Mouse (Mus musculus) liver, embryonic 15.5 days (tissue): ENCODE results near the gene Zfp467. TPM values are rescaled to one million over a fixed set of nuclear protein-coding genes. Genes with fewer than 3 reads are reported as not detected.

Experiments
- ATAC-seq: fragments of 200-750 bp; cut with Nextera tagmentation; 2 replicates; pipeline ENCODE4 v1.8.0; 2017; ENCODE audit warnings: moderate number of reproducible peaks, mild to moderate bottlenecking, moderate library complexity; ENCODE audit not compliant: insufficient read depth
- H3K27ac ChIP-seq: fragments of 300-500 bp; sonication (generic); replicated peaks from 2 replicates; pipeline ENCODE4 v1.5.1; 2015; ENCODE audit warnings: mild to moderate bottlenecking, inconsistent platforms
- H3K27me3 ChIP-seq: fragments of 300-500 bp; sonication (generic); 2 replicates; pipeline ENCODE4 v1.6.1; 2015; ENCODE audit warnings: mild to moderate bottlenecking, inconsistent platforms
- H3K36me3 ChIP-seq: fragments of 300-500 bp; sonication (generic); replicated peaks from 2 replicates; pipeline ENCODE4 v1.6.1; 2015; ENCODE audit warnings: moderate library complexity, mild to moderate bottlenecking, inconsistent platforms
- H3K4me1 ChIP-seq: fragments of 300-500 bp; sonication (generic); replicated peaks from 2 replicates; pipeline ENCODE4 v1.6.1; 2015; ENCODE audit warnings: inconsistent platforms
- H3K4me2 ChIP-seq: fragments of 300-500 bp; sonication (generic); 2 replicates; pipeline ENCODE4 v1.6.1; 2015; ENCODE audit warnings: moderate library complexity, mild to moderate bottlenecking, inconsistent platforms
- H3K4me3 ChIP-seq: fragments of 300-500 bp; sonication (generic); replicated peaks from 2 replicates; pipeline ENCODE4 v1.5.1; 2015; ENCODE audit warnings: mild to moderate bottlenecking, inconsistent platforms
- H3K9ac ChIP-seq: fragments of 300-500 bp; sonication (generic); 2 replicates; pipeline ENCODE4 v1.6.1; 2015; ENCODE audit warnings: moderate library complexity, mild to moderate bottlenecking, inconsistent platforms
- H3K9me3 ChIP-seq: fragments of 300-500 bp; sonication (generic); replicated peaks from 2 replicates; pipeline ENCODE4 v1.6.1; 2016; ENCODE audit warnings: inconsistent platforms
- WGBS: fragments of 180-500 bp; shearing (Covaris S2); methylation state at CpG from one replicate; pipeline ENCODE4 v1.1.7; 2015; ENCODE audit warnings: mixed read lengths; ENCODE audit not compliant: insufficient replicate concordance; 5-methylcytosine and 5-hydroxymethylcytosine counted together
- polyA plus RNA-seq: library from polyadenylated mRNA; unstranded; fragments of >200 nt; fragmentation: Nextera tagmentation; extraction: Ambion mirVana; gene quantifications from 2 replicates; pipeline ENCODE4 v1.2.1, GENCODE M21; 2015

Zfp467 gene
- polyA plus RNA-seq, 1 experiment from 2014 or later, result 2.7 TPM

DNA sequence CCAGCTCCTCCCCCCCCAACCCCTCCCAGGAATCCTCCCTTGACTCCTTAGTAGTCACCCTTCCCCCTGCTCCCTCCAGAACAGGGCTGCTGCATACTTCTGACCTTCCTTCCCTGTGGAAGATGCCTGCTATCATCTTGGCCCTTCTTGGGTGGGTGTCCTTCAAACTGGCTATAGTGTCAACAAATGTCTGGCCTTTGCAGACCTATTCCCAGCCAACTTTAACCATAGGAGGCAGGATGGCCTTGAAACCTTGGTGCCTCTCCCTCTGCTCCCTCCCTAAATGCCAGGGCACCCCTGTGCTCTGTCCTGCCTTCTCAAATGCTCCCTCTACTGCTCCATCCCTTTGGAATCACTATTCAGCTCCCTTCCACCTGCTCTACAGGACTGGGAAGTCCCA lies 6.0 kb downstream of the Zfp467 start:
- no peak overlapping the region for H3K4me2 ChIP-seq
- peaks cover 18% of the 10 kb centered on the region for H3K27me3 ChIP-seq
- H3K4me1 ChIP-seq, result no peaks in the 10 kb centered on the region; the same call in 1 of the 2 replicates
- H3K4me3 ChIP-seq, result no peak overlapping the region
- H3K9me3 ChIP-seq, result no peaks in the 10 kb centered on the region
- peaks cover 27% of the 10 kb centered on the region; the same call in 1 of the 2 replicates for H3K36me3 ChIP-seq
- H3K27ac ChIP-seq, result no peak overlapping the region
- ATAC-seq, result no peak
- no peak overlapping the region for H3K9ac ChIP-seq

DNA sequence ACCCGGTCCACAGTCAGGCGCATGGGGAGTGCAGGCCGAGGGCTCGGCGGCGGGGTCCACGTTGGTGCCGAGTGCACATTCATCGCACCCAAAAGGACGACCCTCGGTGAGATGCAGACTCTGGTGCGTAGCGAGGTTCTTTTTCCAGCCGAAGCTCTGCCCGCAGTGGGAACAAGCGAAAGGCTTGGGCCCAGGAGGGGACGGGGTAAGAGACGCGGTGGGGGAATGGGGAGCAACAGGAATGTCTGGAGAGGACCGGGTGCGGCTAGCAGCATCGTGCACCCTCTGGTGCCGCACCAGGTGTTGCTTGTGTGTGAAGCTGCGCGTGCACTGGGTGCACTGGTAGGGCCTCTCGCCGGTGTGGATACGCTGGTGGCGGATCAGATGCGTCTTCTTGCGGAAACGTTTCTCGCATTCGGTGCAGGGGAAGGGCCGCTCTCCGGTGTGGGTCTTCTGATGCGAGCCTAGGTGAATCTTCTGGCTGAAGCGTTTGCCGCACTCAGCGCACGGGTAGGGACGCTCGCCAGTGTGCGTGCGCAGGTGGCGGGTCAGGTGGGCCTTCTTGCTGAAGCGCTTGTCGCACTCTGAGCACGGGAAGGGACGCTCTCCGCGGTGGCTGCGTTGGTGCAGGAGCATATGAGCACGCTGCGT lies 7.0 kb downstream of the Zfp467 start:
- Histone ChIP-seq H3K27me3 (peaks cover 8% of the 10 kb centered on the region), H3K9ac (no peak overlapping the region), H3K27ac (no peak overlapping the region), H3K4me1 (peaks cover under 1% of the 10 kb centered on the region), H3K9me3 (no peaks in the 10 kb centered on the region), H3K4me2 (no peak overlapping the region), H3K4me3 (no peak overlapping the region), H3K36me3 (peaks cover 27% of the 10 kb centered on the region; the same call in 1 of the 2 replicates)
- ATAC-seq, result no peak
- 72% methylated on average over 55 of the region's 55 CpGs for WGBS

GRCm38 (mm10) chr6:48437679-48438376 lies 7.8 kb downstream of the Zfp467 start:
- Histone ChIP-seq H3K27ac (no peak overlapping the region), H3K9me3 (no peaks in the 10 kb centered on the region), H3K4me1 (peaks cover 8% of the 10 kb centered on the region), H3K9ac (no peak overlapping the region), H3K4me3 (no peak overlapping the region), H3K36me3 (peaks cover 27% of the 10 kb centered on the region; the same call in 1 of the 2 replicates), H3K27me3 (peaks cover 7% of the 10 kb centered on the region), H3K4me2 (no peak overlapping the region)
- 80% methylated on average over 35 of the region's 35 CpGs for WGBS
- ATAC-seq, result no peak

- 53% methylated on average over 5 of the region's 5 CpGs for WGBS
- Histone ChIP-seq H3K4me2 (no peak overlapping the region), H3K9ac (no peak overlapping the region), H3K9me3 (no peaks in the 10 kb centered on the region), H3K27me3 (peaks cover 7% of the 10 kb centered on the region), H3K4me1 (peaks cover 8% of the 10 kb centered on the region), H3K36me3 (peaks cover 11% of the 10 kb centered on the region; the same call in 1 of the 2 replicates), H3K27ac (no peak overlapping the region), H3K4me3 (no peak overlapping the region)
- ATAC-seq, result no peak
Measured at GRCm38 (mm10) chr6:48435706-48436349, 9.8 kb downstream of the Zfp467 start.

- ATAC-seq, result no peak
- Histone ChIP-seq H3K27ac (no peak overlapping the region), H3K4me2 (no peak overlapping the region), H3K9me3 (no peaks in the 10 kb centered on the region), H3K4me1 (peaks cover 8% of the 10 kb centered on the region), H3K27me3 (peaks cover 7% of the 10 kb centered on the region), H3K9ac (no peak overlapping the region), H3K36me3 (peaks cover 11% of the 10 kb centered on the region; the same call in 1 of the 2 replicates), H3K4me3 (no peak overlapping the region)
- 55% methylated on average over 5 of the region's 5 CpGs for WGBS
Measured at GRCm38 (mm10) chr6:48435111-48435510, 10.5 kb downstream of the Zfp467 start.

- no peak overlapping the region for H3K4me3 ChIP-seq
- H3K27ac ChIP-seq, result no peak overlapping the region
- 44% methylated on average over 6 of the region's 6 CpGs for WGBS
- H3K27me3 ChIP-seq, result peaks cover 7% of the 10 kb centered on the region
- H3K4me1 ChIP-seq, result peaks cover 8% of the 10 kb centered on the region
- ATAC-seq, result no peak
- H3K9me3 ChIP-seq, result no peaks in the 10 kb centered on the region
- no peak overlapping the region for H3K4me2 ChIP-seq
- H3K9ac ChIP-seq, result no peak overlapping the region
- peaks cover 11% of the 10 kb centered on the region; the same call in 1 of the 2 replicates for H3K36me3 ChIP-seq
Measured at GRCm38 (mm10) chr6:48434651-48435050, 11.0 kb downstream of the Zfp467 start.

DNA sequence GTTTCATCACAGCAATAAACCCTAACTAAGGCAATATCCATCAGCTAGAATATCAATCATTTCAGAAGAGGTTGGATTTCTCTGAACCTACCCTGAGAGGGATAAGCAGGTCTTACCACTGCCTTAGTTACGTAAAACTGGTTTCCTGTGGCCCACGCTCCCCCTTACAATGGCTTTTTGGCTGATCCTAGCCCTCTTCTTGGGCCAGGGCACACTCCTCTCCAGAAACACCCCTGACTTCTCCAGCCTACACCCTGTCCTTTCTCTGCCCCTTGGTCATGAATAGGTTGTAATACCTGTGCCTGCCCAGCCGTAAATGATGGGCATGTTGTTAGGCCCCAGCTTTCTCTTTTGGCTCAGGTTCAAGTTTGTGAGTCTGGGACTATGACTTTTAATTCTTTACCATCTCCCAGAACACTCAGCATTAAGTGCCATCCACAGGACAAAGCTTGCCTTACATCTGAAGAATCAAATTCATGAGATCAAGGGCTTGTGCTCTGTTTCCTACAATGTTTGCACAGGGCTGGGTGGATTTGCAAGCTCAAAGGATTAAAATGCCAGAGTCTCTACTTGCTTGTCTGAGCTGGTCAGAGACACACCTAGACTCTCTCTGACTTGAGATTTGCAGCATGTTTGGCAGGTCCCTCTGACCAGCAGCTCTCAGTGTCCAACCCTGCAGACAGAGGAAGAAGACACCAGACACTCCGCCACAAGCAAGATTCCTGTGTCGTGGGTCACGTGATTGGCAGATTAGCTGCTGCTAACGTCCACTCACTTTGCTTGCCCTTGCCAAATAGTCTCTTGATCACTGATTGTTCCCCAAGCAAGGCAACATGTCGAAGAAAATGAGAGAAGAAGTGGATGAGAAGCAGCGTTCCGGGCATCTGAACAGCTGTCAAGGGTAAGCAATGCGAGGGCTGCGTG lies 12.5 kb downstream of the Zfp467 start:
- peaks cover 8% of the 10 kb centered on the region for H3K4me1 ChIP-seq
- 43% methylated on average over 12 of the region's 12 CpGs for WGBS
- no peak overlapping the region for H3K4me2 ChIP-seq
- no peak overlapping the region for H3K9ac ChIP-seq
- no peaks in the 10 kb centered on the region for H3K27me3 ChIP-seq
- H3K9me3 ChIP-seq, result no peaks in the 10 kb centered on the region
- peaks cover 2% of the 10 kb centered on the region; the same call in 1 of the 2 replicates for H3K36me3 ChIP-seq
- no peak overlapping the region for H3K27ac ChIP-seq
- no peak overlapping the region for H3K4me3 ChIP-seq
- no peak for ATAC-seq

- ATAC-seq, result no peak
Measured at GRCm38 (mm10) chr6:48430748-48431147, 14.9 kb downstream of the Zfp467 start.

GRCm38 (mm10) chr6:48428769-48429557 lies 16.7 kb downstream of the Zfp467 start:
- no peaks in the 10 kb centered on the region for H3K36me3 ChIP-seq
- 39% methylated on average over 4 of the region's 4 CpGs for WGBS
- H3K4me3 ChIP-seq, result no peak overlapping the region
- peaks cover 8% of the 10 kb centered on the region for H3K4me1 ChIP-seq
- no peak overlapping the region for H3K9ac ChIP-seq
- H3K9me3 ChIP-seq, result no peaks in the 10 kb centered on the region
- no peak overlapping the region for H3K4me2 ChIP-seq
- no peaks in the 10 kb centered on the region for H3K27me3 ChIP-seq
- H3K27ac ChIP-seq, result no peak overlapping the region
- ATAC-seq, result no peak

More at GRCm38 (mm10) chr6:48430748-48431147, 14.9 kb downstream of the Zfp467 start:
- no peak overlapping the region for H3K27ac ChIP-seq
- no peak overlapping the region for H3K4me3 ChIP-seq
- 43% methylated on average over 5 of the region's 5 CpGs for WGBS
- no peaks in the 10 kb centered on the region for H3K27me3 ChIP-seq
- H3K9me3 ChIP-seq, result no peaks in the 10 kb centered on the region
- no peaks in the 10 kb centered on the region for H3K36me3 ChIP-seq
- no peak overlapping the region for H3K4me2 ChIP-seq
- H3K4me1 ChIP-seq, result peaks cover 8% of the 10 kb centered on the region
- H3K9ac ChIP-seq, result no peak overlapping the region

GRCm38 (mm10) chr6:48426956-48427355 lies 18.7 kb downstream of the Zfp467 start:
- Histone ChIP-seq H3K4me1 (no peaks in the 10 kb centered on the region; the same call in 1 of the 2 replicates), H3K9ac (no peak overlapping the region), H3K27ac (no peak overlapping the region)

More at GRCm38 (mm10) chr6:48426956-48427355, 18.7 kb downstream of the Zfp467 start:
- ATAC-seq, result no peak
- 61% methylated on average over 5 of the region's 5 CpGs for WGBS
- H3K4me3 ChIP-seq, result no peak overlapping the region
- no peaks in the 10 kb centered on the region for H3K27me3 ChIP-seq
- H3K4me2 ChIP-seq, result no peak overlapping the region
- H3K36me3 ChIP-seq, result no peaks in the 10 kb centered on the region
- no peaks in the 10 kb centered on the region for H3K9me3 ChIP-seq
